Mouse (Mus musculus): ENCODE measurements around the gene Vps13d.
A peak's percentile ranks its signal among the peaks of the same experiment; 100 is the strongest.

The Vps13d gene

DNA sequence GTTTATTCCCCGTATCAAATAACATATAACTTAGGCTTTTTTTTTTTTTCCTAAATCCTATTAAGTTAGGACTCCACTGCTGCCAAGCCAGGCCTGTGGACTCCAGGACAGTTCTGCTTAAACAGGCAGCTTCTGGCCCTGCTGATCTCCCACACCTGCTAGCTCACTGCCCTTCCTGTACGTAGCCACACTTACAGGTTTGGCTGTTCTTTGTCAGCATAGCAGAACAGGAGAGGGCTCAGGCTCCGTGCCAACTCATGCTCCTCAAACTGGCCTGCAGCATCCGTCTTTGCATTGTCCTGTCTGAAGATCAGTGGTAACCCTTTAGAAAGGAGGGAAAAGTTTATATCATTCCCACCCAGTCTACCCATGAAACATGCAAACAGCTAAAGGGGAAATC, 108.3 kb downstream of the Vps13d start:
- DNase-seq (ENCODE audit: low spot score in 2 of 2): no peak

DNA sequence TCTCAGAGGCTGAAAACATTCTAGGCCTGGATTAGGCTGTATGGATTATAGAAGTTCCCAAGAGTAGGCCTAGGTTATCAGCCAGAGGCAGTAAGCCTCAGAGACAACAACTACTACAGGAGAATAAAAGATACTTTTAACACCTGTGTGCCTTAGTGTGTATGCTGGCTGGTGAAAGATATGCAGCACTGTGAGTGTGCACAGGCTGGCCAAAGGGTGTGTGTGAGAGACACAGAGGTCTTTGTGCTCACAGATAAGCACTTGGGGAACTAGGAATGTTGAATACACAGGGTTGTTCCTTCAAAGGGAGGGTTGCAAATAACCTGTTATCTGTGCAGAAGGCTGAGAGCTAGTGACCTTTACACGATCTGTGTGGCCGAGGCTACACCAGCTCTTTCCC, 115.5 kb downstream of the Vps13d start:
- no peak for DNase-seq (ENCODE audit: low spot score in 2 of 2)

DNA sequence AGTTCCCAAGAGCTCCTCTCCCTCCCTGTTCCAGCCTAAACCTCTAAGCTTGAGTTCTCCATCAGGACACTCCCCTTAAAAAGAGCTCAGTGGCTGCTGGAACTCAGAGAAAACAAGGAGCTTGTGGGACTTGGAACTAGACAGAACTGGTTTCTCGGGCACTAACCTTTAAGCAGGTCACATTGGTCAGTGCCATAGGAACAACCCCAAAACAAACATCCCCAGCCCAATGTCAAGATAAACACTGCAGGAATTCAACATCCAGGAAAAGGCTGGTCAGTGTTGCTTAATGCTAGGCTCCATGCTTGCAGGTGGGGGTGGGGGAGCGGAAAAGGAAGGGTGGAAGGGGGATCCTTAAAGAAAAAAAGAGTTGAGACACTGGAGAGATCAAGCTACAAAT, 120.5 kb downstream of the Vps13d start:
- DNase-seq (ENCODE audit: low spot score in 2 of 2): no peak

DNA sequence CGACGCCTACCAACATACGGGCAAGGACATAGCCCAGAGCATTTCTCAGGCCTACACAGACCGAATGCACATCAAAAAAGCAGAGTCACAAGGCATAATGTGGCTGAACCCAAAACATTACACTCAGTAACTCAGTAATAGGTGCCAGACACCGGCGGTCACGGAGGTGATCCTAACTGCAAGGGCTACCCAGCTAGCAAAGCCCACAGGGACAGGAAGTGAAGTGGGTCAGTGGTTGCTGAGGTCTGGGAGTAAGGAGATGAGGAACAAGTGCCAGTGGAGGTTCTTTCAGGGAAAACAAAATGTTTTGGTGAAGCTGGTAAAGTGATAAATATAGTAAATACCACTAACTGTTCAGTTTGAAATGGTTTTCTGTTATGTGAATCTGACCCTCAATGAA, 121.1 kb downstream of the Vps13d start:
- DNase-seq (ENCODE audit: low spot score in 2 of 2): no peak

DNA sequence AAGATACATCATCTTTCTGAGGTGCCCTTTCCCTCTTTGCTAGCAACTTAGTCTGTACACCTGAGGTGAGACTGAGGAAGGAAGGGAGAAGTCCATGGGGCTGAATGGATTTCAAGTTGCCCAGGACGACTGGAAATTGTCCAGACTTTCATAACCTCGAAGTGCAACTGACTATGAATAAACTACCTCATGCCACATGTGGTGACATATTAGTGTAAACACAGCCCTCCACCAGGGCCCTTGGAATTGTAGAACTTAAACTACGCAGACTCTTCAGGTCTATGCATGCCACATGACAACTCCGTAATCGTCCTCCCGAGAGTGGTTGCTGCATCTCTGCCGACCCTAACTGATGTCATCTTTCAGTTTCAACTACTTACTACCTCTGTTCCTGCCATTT, 122.9 kb downstream of the Vps13d start:
- no peak for DNase-seq (ENCODE audit: low spot score in 2 of 2)

DNA sequence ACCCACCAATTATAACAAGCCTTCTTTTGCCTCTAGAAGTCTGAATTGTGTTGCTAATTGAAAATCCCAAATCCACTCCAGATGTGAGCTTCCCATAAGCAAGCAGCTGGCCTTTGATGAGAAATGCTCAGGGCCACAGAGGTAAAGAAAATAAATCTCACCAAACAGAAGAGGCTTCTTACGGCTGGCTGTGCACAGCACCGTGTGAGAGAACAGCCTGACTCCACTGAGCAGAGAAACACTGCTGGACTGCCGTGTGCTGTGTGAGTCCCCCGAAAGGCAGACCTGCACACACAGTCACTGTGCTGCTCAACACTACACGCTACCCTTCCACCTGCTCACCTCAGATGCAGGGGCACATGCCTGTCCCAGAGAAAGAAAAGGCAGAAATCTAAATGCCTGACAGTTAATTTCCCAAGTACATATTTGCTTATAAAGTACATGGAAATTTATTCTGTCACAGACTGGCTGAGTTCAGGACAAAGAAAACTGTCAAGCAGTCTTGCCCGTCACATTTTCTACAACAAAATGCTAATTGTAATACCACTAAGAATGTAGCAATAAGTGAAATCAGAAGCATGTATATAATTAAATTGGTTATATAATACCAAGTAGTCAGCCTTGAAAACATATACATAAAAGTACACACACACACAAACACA, 127.7 kb downstream of the Vps13d start:
- DNase-seq (ENCODE audit: low spot score in 2 of 2): no peak

DNA sequence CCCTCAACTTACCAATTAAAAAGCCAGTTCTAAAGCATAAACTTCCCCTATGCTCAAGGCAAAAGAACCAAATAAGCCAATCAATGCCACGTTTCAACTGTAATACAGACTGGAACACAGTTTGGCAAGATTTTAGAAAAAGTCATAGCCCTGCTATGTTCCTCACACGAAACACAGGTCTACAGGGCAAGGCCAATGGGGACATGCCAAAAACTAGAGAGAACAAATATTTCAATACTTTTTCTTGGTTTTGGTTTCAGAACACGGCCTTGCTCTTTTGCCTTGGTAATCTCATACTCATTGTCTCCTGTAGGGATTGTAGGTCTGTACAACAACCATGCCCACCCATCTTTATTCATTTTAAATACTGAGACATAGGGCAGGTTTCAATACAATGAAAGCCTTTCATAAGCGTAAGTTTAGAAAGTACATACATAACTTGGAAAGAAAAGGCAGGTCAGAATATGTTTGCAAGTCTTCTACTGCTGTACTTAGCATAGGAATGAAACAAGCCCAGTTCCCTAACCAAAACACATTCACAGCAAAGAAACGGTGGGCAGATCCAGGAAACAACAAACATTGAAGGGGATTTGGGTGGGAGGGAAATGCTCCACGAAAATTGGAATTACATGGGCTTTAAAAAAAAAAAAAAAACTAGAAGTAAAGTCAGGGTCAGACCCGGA, 128.3 kb downstream of the Vps13d start:
- no peak for DNase-seq (ENCODE audit: low spot score in 2 of 2)

DNA sequence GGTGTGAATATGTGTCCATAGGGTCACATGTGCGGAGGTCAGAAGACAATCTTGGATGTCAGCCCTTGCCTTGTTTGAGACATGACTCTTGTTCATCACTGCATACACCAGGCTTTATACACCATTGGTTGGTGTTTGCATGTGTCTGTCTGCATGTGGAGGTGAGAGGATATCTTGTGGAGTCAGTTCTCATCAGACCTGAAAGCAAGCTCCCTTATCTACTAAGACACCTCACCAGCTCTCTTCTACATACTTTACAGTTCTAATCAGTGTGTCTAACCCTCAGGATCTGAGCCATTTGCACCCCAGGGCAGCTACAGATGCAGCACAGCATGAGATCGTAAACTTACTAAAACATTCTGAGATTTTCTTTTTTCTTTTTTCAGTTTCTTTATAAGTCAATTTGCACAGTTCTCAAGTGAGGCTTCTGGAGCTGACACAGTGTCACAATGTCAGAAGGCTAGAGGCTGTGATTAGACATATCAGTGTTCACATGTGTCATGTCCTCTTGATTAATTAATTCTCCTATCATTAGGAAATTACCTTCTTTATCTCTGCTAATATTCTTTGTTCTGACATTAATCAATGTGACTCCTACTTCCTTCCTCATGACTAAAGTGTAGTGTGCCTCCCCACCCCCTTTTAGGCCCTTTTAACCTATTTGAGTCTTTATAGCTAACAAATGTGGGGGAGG, 135.9 kb downstream of the Vps13d start:
- no peak for DNase-seq (ENCODE audit: low spot score in 2 of 2)

DNA sequence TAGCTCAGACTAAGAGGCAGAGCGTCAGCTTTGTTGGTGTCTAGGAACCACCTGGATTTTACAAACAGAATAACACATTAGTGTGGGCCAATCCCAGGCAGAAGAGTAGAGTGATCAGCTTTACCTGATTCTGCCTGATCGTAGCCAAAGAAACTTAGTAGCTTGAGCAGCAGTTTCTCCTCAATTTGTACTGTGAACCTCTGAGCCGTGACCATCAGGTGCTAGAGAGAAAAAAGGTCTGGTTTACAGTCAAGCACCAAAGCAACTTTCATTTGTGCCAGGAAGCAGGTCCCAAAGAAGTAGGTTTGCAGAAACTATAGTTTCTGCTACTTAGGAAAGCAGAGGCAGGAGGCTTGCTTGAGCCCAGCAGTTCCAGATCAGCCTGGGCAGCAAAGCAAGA, 138.5 kb downstream of the Vps13d start:
- no peak for DNase-seq (ENCODE audit: low spot score in 2 of 2)

DNA sequence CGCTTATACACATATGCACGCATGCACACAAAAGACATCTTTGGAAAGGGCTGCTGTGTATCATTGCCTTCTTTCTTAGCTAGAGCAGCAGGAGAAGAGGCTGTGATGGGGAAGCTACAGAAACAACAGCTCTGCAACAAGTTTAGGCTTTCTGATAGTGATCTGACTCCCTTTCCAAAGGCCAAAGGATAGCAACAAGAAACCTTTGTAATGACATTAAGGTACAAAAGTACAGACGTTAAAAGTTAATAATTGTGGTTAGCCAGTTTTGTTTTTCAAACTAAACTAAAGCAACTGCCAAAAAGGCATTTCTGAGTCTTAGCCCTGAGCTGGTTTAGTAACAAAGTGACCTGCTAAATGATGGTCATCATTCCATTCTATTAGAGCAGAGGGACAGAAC, 139.0 kb downstream of the Vps13d start:
- no peak for DNase-seq (ENCODE audit: low spot score in 2 of 2)

DNA sequence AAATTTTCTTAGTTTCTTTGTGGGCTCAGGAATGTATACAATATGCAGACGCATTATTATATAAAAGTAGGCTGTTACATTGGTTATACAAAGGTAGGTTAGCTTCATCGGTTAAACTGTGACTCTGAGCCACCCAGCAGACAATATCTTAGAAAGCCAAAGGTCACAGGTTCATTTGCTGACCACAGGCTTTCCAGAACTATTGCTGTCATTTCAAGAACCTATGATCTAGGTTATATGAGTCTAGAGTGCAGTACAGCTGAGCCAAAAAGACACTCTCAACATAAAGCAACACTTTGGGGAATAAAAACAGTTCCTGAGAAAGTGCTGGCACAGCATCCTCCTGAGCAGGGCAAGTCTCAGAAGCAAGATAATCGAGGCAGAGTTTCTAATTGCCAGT, 140.4 kb downstream of the Vps13d start:
- no peak for DNase-seq (ENCODE audit: low spot score in 2 of 2)

DNA sequence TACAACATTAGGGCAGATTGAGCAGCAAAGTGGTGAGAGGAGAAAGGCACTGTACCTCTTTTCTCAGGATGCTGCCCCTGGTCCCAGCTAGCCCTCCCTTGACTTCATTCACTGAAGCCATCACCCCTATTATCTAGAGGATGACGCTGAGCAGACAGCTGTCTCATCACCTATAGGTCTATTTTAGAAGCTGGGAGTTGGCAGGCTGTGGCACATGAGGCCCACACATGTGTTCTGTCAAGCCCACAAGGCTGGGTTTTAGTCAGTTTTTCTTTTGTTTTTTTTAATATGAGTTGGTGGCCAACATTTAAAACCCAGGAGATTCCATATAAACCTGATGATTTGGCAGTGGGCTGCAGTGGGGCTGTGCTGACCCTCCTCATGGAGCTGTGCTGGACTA, 142.1 kb downstream of the Vps13d start:
- DNase-seq (ENCODE audit: low spot score in 2 of 2): peak; percentile 41 to 61

DNA sequence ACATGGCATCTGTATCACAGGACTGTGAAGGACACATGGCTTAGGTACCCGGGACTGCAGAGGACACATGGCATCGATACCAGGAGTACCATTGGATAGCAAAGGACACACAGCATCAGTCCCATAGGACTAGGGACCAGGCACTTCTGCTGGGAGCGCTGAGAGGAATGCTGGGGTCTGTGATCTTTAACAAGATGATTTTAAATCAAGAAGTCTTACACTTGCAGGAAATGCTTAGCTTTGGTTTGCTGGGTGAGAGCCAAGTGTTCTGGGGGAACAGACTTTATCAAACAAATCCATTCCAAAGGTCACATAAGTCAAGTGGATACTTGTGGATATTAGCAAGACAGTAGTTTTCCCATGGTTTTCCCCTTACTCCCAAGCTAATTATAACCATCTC, 142.5 kb downstream of the Vps13d start:
- no peak for DNase-seq (ENCODE audit: low spot score in 2 of 2)

DNA sequence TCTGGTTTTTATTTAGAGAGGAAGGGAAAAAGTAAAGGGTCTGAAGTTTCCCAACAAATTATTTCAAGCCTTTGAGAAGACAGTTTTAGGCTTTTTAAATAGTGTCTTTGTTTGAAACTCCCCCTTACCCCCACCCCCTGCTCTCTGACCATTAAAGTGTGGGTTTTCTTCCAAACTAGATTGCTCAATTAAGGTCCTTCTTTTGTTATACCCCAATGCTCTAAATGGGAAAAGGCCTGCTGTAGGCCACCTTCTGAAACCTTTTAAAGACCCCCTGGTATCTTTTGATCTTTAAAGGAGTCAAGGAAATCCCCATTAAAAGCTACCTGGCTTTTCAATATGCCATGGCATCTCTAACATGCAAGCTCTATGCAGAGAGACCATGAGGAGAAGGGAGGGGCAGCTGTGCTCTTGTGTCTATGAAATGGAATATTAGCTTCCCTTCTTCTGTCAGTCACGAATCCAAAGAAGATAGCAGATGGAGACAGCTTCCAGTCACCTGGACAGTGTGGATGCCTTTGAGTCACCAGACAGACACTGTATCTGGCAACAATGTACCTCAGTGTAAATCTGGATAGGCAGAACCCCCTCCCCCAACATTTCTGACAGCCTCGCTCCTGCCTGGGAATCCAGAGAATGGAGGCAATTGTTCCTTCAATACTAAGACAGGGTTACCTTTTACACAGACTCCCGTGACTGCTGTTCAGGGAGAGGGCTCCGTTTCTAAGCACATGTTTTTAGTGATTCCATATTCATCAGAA, 143.4 kb downstream of the Vps13d start:
- no peak for DNase-seq (ENCODE audit: low spot score in 2 of 2)

DNA sequence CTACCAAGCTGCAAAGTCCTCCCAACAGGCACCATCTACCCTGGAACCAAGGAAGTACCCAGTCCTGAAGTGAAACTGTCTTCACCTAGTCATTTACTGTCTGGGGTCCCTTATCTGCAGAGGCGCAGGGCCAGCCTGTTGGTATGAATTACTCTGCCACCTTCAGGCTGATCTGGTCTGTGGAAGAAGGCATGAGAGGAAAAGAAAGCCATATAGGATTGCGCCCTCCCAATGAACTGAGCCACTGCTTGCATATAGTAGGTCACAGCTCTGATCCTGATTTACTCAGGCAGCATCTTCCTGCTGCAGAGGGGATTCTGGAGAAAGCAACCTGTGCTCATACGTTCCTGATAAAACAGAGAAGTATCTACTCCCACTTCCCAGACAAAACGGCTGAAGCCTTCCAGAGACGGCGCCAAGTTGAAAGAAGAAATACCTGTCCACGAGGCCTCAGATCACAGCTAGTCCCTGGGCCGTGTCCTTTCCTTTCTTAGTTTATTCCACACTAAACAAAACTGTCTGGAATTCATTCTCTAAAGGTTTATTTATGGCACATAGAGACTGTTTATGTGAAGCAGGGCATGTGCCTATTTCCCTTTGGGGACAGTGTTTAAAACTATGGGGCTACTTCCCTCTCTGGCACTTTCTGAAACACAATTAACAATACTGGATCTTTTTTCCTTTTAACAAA, 144.1 kb downstream of the Vps13d start:
- DNase-seq (ENCODE audit: low spot score in 2 of 2): no peak

DNA sequence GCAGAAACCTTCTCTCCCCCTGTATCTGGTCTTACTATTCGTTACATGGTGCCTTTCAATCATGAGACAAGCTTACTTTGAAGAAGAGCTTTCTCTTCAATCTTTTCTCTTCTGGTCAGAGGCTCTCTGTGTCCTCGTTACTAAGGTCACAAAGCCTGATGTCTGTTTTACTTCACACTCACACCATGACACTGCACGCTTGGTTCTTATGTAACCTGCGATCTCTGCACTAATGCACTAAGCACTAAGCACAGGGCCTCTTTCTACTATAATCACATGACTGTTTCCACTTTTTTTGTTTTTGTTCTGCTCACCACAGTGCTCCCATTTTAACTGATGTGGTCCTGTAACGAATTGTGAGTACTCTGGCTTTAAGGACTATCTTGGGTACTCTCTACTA, 146.8 kb downstream of the Vps13d start:
- no peak for DNase-seq (ENCODE audit: low spot score in 2 of 2)

DNA sequence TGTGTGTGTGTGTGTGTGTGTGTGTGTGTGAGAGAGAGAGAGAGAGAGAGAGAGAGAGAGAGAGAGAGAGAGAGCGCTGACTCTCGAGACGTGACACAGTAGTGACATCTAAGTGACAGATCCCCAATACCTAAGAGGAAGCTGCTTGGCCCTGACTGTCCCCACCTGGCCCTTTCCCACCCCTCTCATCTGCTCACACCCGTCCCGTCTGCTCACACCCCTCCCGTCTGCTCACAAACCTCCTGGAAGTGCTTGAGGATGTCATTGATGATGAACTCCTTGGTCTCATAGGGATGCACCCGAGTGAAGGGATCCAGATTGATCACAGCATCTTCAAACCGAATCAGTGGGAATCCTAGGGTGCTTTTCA, 148.8 kb downstream of the Vps13d start:
- DNase-seq (ENCODE audit: low spot score in 2 of 2): no peak

DNA sequence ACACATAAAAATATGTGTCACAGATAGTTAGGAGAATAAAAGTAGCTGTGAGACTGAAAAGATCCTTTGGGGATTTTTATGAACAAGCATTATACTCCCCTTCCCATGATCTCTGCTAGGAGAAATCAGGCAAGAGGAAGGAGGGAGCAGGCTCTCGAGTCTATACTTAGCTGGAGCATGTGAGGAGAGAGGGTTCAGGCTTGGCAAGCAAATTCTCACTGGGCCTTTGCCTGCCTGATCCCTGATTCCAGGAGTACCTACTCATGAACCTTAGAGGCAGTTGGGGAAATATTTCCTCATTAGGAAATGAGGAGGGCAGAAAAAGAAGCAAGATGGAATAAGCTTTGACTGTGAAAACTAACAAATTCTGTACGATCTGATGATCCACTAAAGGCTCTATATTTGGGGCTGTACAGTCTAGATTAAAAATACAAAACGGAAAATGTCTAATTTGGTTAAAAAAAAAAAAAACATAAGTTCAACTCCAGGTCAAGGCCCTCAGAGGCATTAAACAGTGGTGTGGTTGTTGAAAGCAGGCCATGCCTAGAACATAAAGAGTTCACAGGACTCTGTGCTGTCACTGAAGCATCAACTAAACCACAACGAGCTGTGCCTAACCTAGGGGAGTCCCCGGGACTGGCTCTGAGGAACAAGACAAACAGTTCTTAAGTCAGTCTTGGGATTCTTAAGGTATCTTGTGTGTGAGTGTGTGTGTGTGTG, 149.3 kb downstream of the Vps13d start:
- DNase-seq (ENCODE audit: low spot score in 2 of 2): no peak

DNA sequence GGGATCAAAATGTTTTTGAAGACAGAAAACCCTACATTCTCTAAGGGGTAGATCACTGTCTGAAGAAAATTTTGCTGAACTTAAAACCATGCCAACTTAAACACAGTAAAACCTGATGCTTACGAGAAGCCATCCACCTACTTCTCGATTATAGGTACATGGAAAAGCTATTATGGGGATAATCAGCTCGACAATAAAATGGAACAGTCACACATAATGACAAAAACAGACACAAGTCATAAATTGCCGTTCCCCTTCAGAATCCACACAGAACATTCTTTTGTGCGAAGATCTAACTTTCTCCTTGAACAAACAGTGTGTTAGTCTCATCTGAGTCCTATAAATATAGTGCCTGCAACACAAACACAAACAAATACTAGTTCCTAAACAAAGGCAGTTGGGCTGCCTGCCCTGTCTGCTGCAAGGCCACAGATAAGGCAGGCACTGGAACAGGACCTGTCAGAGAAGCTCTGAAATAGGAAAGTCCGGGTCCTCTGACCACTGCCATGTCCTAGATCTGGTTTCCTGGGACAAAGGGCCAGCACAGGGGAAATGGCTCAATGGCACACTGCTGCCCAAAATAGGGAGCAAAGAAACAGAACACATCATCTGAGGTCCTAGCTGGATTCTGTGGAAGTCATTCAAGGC, 153.5 kb downstream of the Vps13d start:
- DNase-seq (ENCODE audit: low spot score in 2 of 2): no peak

DNA sequence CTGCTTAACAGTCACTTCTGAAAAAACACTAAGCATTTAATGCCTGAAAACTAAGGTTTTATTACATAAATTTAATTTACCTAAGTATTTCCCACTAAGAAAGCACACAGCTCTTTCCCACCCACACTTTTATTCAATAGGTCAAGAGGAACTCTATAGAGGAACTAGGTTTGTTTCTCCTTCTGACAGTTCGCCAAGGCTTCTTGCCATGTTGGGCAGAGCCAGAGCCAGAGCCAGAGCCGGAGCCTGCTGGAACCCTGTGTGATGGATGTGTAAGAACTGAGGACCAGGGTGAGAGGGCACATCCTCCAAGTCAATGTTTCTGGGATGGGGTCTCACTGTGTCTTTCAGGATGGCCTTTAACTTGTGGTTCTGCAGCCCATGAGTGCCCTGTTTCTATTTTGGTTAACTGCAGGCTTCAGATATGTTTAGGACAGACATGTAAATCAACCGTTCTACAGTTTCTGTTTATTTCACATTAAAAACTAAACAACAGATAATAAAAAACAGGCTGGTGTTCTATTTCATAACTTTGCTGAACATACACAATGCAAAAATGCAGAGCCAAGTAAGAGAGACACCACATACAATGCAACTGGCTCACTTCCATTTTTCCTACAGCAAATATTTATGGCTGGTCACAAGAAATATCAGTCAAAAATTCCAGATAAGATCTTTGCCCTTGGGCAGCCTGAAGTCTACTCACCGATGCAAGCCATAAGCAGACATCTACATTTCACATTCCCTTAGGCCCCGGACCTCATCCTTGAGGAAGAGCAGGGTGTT, 157.0 kb downstream of the Vps13d start:
- no peak for DNase-seq (ENCODE audit: low spot score in 2 of 2)

Data from right cerebral cortex, postnatal 36 days (tissue).